Mouse (Mus musculus): ENCODE data around the gene Slc1a2.

Slc1a2 gene

DNA sequence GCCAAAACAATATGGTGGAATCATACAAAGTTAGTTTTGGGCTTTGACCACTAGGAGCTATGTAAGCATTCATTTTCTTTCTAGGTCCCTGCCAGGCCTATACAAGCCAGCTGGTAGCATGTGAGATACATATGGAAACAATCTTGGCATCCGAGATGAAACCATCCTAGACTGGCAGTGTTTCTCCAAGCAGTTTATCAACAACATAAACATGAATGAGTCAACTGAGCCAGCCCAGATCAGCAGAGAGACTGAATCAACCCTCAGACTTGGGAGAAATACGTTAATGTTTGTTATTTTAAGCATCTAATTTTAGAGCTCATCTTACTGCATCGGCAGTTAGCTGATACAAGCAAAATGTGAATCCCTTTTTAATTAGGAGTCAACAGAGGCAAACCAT is 149.2 kb downstream of the Slc1a2 start:
- in situ Hi-C loops (cut with MboI, MseI), result no loop called here

DNA sequence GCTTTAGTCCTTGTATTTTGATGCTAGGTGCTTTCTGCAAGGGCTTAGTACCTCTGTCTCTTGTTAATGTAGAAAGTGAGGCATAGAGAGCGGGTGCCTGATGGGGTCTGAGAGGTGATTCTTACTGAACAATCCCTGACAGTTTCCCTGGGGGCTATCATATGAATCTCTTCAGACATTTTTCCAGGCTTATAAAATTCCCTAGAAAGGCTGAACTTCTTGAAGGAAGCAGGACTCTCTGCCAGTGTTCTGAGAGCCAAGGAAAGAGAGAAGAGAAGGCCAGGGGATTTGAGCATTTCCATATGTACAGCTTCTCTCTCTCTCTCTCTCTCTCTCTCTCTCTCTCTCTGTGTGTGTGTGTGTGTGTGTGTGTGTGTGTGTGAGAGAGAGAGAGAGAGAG is 151.0 kb downstream of the Slc1a2 start:
- in situ Hi-C loops (cut with MboI, MseI), result no loop called here

DNA sequence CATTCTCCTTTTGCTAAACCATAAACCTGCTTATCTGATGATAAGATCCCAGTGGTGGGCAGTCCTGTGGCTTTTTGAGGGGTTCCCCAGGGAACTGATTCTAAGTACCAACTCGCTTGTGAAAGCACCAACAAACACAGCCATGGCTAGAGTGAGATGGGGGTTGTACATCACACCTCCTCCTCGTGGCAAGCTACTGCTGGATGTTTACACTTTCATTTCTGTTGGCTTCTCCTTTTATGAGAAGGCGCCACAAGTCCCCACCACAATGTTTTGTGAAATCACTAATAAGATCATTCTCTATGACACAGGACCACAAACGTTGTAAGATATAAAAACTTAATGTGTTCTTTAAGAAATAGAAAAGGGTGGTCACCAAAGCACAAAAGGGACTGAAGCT is 154.3 kb downstream of the Slc1a2 start:
- in situ Hi-C loops (cut with MboI, MseI), result loop anchor here (5.0 kb wide), 1 partner anchor 65 kb away; no protein-coding TSS in a partner anchor

DNA sequence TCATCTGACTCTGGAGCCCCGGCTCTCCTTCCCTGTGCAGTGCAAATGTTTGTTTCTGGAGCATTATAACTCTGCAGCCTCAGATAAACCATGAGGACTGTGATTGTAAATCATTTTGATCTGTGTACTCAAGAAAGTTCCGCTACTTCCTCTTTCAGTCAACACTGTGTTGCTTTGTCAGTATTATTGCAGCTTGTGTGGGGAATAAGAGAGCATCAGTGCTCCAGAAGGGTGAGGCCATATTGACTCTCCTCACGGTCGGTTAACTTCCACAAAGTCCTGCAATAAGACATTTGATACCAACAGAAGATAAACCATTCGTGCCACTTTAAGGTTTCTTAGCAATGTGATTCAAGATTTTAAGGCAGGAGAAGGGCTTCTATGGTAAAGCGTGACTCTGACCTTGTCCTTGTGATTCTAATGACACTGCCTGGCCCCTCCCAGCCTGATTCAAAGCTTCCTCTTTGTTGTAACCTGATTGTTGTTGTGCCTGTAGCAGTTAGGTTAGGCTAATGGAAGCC is 156.9 kb downstream of the Slc1a2 start:
- in situ Hi-C loops (cut with MboI, MseI), result no loop called here

DNA sequence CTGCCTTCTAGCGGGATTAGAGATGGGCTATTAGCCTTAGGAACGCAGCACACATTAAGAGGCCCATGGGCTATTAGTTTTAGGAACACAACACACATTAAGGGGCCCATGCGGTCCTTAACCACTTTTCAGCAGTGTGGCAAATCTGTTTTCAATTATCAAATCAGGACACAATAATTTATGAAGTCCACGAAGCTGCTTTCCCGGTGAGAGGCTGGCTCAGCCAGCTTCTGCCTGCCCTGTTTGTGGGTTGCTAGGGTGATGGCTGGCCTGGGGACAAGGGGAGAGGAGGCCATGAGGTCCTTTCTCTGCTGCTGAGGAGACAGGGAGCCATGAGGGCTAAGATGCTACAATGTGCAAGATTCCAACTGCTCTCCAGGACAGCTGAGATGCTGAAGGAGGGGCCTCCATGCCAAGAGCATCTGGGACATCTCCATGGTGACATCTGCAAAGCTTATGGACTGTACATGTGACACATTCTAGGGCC is 161.8 kb downstream of the Slc1a2 start:
- in situ Hi-C loops (cut with MboI, MseI), result no loop called here

DNA sequence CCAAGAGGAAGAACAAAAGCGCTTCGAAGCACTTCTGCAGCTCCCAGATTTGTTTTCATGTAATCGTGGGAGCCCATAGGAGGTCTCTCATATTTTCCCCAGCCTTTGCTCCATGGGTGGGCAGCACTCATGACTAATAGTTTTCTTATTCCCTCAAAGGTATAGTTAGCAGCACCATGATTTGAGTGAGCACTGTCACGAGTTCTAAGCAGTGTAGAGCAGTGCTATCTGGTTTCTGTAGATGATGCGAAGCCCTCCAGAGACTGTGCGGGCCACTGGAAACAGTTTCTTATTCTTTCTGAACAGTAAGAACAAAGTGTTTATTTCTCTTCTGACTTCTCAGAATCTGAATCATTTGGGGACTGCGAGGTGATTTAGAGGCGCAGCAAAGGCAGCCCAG is 162.3 kb downstream of the Slc1a2 start:
- in situ Hi-C loops (cut with MboI, MseI), result no loop called here

DNA sequence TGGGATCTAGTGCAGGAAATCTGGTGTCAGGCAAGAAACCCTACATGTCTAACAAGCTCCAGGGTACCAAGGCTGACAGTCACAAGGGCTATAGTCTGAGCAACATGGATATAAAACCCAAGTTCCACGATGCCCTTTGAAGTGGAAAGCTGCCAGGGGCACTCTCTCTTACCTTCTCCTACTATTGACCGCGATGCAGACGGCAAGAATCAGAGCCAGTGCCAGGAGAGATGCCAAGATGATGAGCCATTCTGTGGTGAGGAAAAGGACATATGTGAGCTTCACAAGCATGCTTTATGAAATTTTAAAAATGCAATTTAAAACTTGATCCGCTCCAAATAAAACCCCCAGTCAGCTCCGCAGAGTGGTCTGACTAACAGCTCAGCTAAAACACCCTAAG is 163.6 kb downstream of the Slc1a2 start:
- in situ Hi-C loops (cut with MboI, MseI), result no loop called here

DNA sequence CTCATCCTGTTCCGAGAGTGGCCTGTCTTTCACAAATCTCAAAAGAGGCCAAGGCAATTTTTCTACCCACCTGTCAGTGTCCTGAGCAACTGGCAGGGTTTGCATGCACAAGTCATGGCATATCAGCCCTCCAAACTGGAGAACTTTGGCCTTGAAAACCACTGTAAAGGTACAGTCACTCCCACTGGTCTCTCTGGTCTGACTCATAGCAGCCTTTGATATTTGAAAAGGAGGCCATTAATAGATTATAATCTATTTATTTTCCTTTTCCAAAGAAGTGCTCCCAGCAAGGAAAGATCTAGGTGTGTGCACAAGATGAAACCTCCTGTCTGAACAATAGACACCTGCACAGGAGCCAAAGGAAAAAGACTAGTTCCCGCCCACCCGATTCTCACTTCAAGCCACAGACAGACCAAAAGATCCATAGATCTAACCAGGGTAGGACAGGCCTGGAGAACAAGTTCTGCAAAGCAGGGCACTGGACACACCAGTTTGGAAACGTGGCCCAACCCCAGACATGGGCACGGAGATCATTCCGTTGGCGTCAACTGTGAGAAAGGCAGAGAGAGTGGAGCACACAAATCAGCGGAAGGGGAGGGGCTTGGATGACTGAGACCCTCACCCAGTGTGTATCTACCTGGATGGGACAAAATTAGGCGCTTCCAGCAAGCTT is 167.6 kb downstream of the Slc1a2 start:
- in situ Hi-C loops (cut with MboI, MseI), result no loop called here

DNA sequence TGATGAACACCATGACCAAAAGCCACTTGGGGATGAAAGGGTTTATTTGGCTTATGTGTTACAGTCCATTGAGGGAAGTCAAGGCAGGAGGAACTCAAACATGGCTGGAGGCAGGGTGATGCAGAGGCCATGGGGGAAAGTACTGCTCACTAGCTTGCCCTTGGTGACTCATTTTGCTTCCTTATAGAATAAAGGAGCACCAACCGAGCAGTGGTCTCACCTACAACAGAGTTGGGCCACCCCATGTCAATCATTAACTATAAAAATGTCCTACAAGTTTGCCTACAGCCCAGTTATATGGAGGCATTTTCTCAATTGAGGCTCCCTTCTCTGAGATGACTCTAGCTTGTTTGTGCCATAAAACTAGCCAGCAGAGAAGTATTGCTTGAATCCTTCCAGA is 169.4 kb downstream of the Slc1a2 start:
- in situ Hi-C loops (cut with MboI, MseI), result no loop called here

DNA sequence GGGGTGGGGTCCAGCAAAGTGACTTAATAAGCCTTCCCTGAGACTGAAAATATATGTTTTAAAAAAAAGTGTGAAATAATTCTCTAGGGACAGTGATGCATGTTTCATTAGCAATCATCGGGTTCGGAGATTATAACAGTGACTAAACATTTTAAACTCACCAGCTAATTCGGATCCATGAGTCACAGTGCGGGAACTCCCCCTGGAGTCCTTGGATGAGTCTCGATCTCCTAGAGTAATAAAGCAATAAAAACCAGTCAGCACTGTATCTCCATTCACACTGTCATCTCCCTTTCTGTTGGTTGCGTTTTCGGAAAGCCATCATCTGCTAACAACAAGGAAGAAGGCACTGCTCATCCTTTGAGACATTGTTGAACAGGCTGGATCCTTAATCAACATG is 169.9 kb downstream of the Slc1a2 start:
- in situ Hi-C loops (cut with MboI, MseI), result no loop called here

DNA sequence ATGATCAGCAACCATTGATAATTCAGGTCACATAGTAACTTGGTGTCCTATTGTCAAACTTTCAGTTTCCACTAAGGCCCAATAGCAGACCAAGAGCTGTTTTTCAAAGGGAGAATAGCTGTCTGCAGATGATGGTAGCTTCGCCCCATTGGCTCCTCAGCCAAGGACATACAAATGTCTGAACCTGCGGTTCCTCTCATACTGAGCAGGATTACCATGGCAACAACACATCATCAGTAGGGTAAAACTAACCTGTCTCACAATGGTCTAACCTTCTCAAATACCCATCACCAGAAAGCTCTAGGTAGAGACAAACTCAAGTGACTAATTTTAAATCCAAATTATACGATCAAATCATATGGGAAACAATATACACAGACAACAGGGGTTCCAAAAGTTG is 170.7 kb downstream of the Slc1a2 start:
- in situ Hi-C loops (cut with MboI, MseI), result no loop called here

DNA sequence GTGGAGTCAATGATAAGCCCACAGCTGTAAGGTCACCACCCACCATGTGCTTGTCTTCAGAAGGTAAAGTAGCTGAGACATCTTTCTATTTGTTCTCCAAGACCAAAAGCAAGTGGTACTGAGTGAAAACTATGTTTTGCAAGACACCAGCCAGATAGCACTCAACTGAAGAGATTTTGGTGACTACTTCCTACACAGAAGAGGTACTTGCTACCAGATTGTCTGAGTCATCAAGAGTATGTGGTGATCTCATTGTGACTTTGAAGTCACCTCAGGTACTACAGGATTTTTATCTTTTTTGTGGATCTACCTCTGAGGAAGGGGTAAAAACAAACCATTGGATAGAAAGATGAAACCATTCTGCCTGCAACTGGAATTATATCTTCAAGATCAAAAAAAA is 173.1 kb downstream of the Slc1a2 start:
- in situ Hi-C loops (cut with MboI, MseI), result no loop called here

DNA sequence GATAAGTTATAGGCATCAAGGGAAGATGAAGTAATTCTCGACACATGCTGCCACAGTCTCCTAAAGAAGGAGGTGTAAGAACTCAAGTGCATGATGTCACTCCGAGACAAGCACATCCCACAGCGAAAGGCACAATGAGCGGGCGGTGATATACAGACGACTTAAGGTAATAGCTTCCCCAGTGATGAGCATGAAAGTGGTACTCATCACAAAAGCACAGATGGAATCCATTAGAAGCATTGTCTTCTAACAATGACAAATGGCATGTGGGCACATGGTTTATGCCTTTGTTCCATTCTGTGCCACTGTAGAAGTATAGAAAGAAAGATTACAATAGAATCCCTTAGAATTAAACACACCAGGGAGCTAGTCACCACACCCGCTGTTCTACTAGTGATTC is 179.7 kb downstream of the Slc1a2 start:
- in situ Hi-C loops (cut with MboI, MseI), result no loop called here
